Mouse (Mus musculus) erythroblast, adult 5-6 weeks (primary cell): ENCODE data around the gene Agl. TPM values are rescaled to one million over a fixed set of nuclear protein-coding genes. Genes with fewer than 3 reads are reported as not detected.
"Not testable (repeated sequence)": the region's sequence is repeated elsewhere in the genome, so short reads cannot be mapped to it uniquely, and the experiment has no call there.

Source experiments
- ATAC-seq: replicated peaks from 2 replicates; pipeline ENCODE4 v1.8.0; 2016; ENCODE audit warnings: moderate number of reproducible peaks, mild to moderate bottlenecking, moderate TSS enrichment, inconsistent platforms; ENCODE audit not compliant: poor library complexity, low FRiP score, severe bottlenecking
- total RNA-seq, 2 experiments: library from RNA; stranded (forward) in 1 of 2; stranded (reverse) in 1 of 2; fragments of 150-400 nt in 1 of 2; fragments of 200-764, 138-1000 nt in 1 of 2; gene quantifications; 2 replicates each; pipeline versions ENCODE4 v1.2.3 to v1.2.4; 2015 to 2017; ENCODE audit warnings: low replicate concordance in 2 of 2

The Agl gene
- total RNA-seq, 2 experiments from 2014 or later, result 3.3 to 3.9 TPM

DNA sequence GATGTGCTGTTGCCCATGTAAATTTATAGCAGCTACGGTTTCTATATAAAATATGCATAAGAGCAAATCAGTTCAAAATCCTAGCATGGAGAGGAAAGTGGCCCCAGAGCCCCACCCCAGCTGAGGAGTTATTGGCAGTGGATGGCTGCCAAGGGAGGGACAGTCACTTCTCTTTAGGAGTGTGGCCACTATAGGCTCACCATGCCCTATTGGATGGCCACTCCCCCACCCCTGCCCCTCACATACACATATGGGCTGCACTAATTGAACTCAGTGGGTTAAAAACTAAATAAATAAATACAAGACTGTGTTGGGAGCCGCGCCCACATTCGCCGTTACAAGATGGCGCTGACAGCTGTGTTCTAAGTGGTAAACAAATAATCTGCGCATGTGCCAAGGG is 9.3 kb upstream of the Agl start:
- no peak for ATAC-seq

- ATAC-seq, result no peak
These were observed 8.8 kb upstream of the Agl start for GRCm38 (mm10) chr3:116816674-116817215.

DNA sequence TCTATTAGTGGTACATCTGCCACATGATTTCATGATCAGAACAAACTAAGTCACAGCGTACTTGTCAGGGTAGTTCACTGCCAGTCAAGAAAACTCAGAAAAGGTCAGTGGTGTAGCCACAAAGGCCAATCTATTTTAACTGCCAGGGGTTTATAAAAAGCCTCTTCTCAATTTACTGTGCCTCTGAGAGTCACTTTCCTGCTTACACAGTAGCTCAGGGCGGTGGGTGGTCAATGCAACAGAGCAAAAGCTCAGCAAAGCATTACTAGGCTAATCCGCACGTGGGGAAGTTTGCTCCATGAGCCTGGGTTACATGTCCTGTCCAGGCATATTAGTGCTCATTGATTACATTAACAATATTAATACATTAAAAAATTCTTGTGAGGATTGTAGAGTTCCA is 8.0 kb upstream of the Agl start:
- ATAC-seq, result no peak

DNA sequence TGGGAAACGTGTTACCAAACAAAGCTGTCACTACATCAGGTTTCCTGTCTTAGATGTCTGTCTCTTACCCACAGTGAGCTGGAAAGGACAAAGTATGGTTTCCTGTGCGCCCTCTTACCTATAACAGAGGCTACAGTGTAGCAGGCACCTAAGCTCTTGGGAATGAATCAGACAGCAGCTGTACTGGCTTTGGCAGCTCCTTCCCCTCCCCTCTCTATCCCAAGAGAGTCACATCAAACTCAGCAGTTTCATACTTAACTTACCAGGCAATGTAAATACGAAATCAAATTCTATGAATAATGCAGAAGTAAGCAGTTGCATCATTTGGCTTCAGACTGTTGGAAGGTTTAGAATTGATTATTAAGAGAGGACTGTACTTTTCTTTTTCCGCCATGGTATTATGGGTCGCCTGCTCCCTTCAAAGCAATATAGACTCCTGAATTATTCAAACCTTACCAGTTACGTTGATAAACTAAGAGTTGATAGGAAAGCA is 7.4 kb upstream of the Agl start:
- no peak for ATAC-seq

- no peak for ATAC-seq
These were observed 5.0 kb upstream of the Agl start for GRCm38 (mm10) chr3:116812946-116813345.

DNA sequence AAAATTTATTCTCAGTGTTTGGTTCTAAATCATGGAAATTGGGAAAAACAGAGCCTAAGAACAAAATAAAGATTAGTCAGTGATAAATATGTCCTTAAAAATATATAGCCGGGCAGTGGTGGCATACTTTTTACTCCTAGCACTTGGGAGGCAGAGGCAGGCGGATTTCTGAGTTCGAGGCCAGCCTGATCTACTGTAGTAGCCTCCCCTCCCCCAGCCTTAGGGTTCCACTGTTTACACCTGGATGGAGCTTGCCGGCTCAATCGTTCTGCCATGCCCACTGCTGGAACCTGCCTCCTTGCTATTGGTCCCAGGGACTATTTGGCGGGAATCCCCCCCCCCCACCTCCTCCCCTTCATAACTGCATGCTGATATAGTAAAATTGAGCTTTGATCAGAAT is 2.4 kb upstream of the Agl start:
- ATAC-seq, result not testable (repeated sequence)

DNA sequence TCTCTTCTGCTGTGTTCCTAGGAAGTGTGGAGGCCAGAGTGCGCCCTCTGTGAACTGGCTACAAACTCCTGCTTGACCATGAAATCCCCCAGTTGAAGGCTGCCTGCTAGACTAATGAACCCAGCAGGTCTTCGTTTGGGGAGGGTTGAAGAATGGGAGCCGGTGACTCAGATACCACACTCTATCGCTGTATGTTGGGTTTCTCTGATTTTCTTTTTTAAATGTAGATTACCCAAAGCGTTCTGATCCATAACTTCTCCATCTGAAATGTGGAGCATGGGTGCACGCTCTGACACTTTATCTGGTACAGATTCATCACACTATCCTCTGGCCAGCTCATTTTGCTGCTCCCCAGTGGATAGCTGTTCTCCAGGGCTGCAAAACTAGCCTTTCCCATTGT is 1.3 kb upstream of the Agl start:
- no peak for ATAC-seq

DNA sequence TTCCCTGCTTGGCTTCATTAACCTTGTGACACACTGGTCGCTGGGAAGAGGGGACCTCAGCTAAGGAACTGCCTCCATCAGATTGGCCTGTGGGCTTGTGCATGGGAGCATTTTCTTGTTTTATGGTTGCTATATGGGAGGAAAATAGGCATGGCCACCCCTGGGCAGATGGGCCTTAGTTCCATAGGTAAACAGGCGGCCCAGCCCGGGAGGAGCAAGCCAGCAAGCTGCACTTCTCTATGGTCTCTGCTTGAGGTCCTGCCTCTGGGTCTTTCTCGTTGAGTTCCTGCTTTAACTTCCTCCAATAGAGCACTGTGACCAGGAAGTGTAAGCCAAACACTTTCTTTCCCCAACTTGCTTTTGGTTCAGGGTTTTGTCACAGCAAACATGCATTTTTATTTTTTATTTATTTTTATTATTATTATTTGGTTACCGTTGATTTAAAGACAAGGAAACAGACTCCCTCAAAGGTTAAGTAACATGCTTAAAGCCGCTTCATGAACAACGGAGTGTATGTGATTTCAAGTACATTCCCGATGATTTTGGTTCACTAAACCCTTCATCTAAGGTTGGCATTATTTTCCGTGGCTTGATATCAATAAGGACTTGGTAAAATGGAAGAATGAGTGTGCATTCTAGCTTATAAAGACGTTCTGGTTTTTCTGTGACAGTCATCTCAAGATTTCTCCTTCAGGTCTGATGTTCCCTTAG is 696 bp upstream of the Agl start:
- ATAC-seq, result 0 out of 2 replicates have a peak, but pooled peaks have one; percentile 26

DNA sequence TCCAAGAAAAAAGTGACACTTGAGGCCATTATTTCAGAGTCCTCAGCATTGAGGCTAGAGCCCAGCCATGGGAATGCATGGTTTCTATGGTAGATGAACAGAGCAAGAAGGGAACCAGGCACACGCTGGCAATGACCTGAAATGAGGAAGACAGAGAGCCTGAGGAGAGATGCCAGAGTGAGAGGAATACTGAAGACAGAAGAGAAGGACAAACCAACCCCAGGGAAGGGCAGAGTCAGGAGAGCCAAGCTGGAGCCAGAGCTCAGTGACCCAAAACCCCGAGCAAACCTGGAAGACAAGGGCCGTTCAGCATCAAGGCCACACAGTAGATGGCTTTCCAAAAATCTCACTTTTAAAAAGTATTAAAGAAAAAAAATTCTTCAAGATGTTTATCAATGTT is 2.1 kb downstream of the Agl start:
- ATAC-seq, result no peak

DNA sequence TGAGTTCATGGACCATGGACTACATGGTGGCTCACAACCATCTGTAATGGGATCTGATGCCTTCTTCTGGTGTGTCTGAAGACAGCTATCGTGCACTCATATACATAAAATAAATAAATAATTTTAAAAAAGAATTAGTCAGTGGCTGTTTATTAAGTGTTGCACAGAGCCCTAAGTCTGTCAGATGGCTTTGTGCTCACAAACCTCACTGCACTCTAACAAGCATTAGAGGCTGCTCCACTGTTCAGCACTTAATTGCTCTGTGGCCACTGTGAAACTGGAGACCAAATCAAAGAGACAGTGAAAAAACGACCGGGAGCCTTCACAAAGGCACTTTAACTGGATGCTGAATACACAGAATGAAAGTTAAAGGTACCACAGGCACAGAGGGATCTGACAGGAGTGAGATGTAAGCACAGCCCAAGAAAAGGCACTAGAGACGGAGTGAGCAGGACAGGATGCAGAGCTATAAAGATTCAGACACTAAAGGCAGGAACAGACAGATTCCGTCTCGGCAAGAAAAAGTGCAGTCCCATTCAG is 3.1 kb downstream of the Agl start:
- no peak for ATAC-seq

DNA sequence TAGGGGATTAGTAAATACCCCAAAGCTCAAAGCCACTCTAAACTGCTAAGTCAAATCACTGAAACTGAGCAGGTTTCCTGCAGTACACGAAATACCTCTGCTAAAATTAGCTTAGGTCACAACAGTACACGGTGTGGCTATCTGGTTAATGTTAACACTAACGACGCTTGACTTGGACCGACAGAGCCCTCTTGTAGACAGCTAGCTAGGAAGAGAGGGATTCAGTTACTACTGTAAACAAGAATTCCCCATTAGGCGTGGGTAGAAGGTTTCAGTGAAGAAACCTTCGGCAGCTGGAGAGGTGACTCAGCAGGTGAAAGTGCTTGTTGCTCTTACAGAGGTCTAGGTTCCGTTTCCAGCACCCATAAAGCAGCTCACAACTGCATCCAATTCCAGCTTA is 6.2 kb downstream of the Agl start:
- ATAC-seq, result no peak

DNA sequence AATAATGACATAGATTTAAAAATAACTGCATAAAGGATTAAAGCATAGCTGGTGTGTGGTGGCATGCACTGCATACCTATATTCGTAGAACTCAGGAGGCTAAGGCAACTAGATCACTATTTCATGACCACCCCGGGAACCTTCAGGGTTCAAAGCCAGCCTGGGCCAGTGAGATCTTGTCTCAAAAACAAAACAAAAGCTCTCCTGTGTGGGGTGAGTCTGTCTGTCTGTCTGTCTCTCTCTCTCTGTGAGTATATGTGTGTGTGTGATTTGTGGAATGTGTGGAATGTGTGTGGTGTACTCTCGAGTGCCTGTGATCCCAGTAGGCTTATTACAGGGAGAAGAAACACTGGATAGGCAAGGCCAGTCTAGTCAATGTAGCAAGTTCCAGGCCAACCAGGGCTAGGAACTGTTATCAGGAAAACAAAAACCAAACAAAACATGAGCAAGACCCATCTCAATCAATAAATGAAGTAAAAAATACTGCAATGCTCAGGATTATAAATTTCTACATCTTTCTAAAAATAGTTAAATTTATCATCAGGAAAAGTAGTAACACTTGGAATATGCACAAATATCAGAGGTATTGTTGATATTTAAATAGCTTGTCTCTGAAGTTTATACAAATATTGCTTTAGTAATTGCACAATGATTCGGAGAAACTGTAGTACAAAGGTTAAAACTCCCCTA is 9.0 kb downstream of the Agl start:
- no peak for ATAC-seq

DNA sequence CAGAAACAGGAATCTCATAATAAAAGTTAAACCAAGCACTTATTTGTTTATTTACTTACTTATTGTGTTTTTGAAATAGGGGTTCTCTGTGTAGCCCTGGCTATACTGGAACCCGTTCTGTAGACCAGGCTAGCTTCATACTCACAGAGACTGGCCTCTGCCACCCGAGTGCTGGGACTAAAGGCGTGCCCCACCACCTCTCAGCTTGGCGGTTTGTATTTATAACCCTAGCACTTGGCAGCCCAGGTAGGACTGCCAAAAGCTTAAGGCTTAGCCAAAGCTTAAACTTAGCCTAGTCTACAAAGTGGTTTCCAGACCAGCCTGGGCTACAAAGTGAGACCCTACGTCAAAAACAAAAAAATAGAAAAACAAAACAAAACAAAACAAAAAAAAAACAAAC is 19.1 kb downstream of the Agl start:
- ATAC-seq, result no peak

DNA sequence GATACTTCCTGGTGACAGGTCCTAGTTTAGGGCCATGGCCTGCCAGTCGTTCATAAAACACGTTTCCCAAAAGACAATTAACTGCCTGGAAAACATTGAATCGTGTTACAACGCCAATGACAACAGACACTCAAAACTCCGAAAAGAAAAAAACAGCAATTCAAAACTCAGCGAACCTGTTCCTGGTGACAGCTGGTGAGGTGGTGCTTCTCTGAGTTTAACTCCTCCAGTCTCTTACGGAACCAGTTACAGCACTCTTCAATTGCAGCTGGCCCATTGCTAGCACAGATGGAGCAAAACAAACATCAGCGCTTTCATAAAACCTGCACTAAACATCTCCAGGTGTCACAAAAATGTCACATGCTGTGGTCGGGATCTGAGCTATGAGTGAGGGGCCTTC is 21.4 kb downstream of the Agl start:
- no peak for ATAC-seq

DNA sequence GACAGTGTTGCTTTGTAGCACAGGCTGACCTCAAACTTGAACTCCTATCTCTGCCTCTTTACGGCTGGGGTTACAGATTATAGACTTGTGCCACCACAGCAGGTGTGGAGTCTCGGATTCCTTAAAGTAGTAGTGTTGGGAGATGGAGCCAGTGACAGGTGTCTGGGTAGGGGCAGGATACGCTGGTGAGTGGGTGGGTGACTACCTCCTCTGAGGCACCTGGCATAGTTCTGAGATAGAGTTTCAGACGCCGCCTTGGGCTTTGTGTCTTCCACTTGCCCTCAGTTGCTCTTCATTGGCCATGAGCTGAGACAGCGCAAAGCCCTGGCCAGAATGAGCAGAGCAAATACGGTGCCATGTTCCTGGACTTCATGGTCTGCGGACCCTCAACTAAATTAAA is 22.1 kb downstream of the Agl start:
- ATAC-seq, result no peak

DNA sequence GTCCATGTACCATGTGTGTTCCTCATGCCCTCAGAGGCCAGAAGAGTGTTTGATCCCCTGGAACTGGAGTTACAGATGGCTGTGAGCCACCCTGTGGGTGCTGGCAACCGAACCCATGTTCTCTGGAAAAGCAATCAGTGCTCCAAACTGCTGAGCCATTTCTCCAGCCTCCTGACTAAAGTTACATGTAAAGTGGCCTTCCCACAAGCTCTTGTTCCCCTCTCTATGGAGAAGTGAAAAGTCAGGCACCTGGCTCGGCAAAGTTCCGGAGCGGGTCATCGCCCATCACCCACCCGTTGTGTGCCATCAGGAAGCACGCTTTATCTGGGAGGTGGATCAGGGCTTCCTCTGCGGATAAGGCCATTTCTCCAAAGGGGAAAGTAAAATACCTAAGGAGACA is 23.2 kb downstream of the Agl start:
- ATAC-seq, result no peak

DNA sequence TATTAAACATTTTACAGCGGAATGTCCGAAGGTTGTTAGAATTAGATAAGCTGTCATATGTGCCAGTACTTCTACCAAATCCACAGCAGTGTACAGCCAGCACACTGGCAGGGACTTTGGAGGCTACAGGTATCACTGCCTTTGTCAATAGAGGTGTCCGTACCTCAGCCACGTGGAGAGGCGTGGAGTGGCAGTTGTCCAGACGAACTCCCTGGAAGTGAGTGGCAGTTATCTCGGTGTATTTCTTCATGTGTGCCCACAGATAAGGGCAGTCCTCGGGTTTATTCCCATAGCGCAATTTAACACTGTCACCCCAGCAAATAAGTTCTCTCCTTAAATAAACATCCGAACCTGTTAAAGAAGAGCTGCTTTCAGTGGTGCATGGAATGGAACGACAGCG is 23.7 kb downstream of the Agl start:
- no peak for ATAC-seq

DNA sequence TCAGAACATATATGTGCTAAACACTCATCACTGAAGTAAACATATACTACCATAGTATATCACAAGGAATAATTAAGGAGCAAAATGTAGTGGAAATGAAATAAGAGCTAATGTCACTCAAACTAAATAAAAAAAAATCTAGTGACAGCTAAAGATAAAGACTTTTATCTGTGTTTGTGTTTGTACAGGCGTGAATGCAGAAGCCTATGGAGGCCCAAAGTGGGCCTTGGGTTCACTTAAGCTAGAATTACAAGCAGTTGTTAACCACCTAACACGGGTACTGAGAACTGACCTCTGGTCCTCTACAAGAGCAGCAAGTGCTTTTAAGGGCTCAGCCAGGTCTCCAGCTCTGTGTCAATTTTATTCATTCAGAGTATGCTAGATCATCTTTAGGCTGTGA is 31.0 kb downstream of the Agl start:
- ATAC-seq, result no peak

- no peak for ATAC-seq
These were observed 34.1 kb downstream of the Agl start for GRCm38 (mm10) chr3:116773836-116774235.

- no peak for ATAC-seq
These were observed 36.4 kb downstream of the Agl start for GRCm38 (mm10) chr3:116771597-116771996.

DNA sequence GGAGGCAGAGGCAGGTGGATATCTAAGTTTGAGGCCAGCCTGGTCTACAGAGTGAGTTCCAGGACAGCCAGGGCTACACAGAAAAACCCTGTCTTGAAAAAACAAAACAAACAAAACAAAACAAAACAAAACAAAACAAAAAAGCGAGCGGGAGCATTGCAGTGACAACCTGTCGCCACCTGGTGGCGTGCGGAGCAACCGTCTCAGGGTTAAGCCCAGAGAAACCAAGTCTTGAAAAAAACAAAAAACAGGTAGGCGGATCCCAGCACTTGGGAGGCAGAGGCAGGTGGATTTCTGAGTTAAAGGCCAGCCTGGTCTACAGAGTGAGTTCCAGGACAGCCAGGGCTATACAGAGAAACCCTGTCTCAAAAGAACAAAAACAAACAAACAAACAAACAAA is 41.0 kb downstream of the Agl start:
- peak; percentile 67 for ATAC-seq
